Mouse (Mus musculus): ENCODE measurements around the gene Hsd11b2.
A peak's percentile ranks its signal among the peaks of the same experiment; 100 is the strongest.

The Hsd11b2 gene

DNA sequence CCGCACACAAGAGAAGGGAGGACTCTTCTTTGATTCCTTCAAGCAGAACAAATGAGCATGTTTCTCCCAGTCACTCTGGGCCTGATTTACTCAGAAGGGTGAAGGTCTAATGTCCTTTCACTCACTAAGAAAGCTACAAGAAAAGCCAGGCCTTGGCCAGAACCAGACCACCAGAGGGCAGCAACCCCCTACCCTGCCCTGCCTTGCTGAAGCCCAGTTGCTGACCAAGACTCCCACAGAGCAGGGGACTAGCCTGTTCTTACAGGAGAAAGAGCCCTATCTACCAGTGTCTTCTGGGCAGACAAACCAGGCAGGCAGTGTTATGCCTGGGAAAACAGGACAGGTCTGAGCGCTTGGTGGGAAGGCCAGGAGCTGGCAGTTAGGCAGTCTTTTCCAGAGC, 34.2 kb upstream of the Hsd11b2 start:
- peak; percentile 41 for DNase-seq

DNA sequence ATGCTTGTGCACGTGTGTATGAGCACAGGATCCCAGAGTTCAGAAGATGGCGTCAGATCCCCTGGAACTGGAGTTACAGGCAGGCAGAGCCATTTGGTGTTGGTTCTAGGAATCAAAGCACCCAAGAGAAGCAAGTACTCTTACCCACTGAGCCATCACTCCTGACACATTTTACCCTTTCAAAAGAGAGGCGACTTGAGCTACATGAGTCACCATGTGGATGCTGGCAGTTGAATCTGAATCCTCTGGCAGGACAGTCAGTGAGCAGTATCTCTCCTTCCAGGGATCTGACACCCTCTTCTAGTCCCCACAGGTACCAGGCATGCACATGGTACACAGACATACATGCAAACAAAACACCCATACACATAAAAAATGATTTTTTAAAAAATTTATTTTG, 30.5 kb upstream of the Hsd11b2 start:
- DNase-seq = no peak

DNA sequence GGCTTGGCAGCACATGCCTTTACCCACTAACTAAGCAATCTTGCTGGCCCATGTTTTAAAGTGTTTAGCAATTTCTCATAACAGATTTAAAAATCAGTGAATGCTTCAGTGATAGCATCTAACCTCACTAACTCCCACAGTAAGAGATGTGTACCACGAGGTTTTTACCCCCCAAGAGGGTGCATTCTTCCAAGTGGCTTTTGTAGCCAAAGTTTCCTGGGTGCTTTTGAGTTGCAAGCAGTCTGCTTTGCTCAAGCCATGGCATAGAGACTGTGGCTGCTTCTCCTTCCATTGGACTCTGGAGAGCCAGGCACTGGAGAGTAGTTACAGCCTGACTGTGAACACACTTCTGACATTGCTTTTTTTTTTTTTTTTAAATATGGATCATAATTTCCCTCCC, 29.3 kb upstream of the Hsd11b2 start:
- DNase-seq = no peak

DNA sequence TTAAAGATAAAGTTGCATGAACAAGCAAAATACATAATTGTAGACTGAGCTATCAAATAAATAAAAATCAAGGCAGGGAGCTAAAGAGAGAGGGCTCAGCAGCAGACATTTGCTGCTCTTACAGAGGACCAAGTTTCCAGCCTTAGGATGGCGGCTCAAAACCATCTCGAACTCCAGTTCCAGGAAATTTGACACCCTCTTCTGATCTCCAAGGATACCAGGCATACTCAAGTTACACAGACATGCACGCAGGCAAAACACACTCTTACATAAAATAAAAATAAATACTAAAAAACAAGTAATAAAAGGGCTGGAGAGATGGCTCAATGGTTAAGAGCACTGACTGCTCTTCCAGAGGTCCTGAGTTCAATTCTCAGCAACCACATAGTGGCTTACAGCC, 25.1 kb upstream of the Hsd11b2 start:
- no peak for DNase-seq

DNA sequence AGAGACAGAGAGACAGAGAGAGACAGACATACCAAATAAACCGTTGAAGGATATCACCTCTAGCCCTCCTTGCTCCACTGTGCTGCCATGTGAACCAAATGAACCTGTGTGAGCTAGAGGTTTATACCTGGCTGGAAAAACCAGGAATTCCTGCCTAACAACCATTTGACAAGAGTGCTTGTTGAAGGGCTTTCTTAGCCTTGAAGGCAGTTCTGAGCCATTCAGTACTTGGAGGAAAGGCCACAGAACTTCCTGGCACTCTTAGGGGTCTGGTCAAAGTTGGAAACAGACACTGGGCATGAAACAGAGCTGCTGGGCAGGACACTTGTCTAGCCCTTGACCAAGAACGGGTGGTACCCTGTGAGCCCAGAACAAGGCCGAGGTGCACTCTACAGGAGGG, 24.0 kb upstream of the Hsd11b2 start:
- no peak for DNase-seq

DNA sequence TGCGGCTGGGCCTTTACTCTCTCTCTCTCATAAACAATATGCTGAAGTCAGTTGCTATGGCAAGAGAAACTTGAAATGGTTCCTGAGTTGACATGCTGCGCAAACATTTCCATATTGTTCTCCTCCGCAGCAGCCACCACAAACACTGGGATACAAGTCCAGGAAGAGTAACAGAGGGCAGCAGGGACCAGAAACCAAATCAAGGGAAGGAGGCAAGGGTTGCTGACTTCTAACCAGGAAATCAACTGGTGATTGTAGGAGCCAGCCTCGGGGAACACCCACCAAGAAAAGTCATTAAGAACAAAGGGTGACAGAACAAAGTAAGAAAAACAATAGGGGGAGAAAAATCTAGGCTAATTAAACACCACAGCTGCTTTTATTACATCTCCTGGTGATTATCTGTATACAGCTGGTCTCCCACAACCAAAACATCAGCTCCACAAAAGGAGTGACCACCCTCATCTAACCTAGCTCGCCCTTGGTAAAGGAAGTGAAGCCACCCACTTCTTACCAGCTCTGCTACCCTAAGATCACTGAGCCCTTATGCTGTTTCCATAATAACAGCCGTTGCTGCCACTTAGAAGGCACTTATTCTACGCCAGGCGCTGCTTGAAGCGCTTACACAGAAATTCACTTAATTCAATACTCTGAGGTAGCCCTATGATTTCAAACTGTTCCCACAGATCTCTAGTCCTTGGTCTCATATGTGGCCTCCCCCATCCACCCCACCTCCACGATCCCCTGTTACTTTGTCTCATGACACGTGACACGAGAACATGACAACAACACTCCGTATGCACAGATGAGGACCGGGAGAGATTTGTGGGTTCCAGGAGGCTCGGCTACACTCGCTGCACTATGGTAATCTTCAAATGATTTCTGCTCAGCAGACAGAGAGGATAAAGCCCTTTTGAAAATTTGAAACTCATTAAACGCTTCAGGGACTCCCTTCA, 22.9 kb upstream of the Hsd11b2 start:
- DNase-seq = no peak

DNA sequence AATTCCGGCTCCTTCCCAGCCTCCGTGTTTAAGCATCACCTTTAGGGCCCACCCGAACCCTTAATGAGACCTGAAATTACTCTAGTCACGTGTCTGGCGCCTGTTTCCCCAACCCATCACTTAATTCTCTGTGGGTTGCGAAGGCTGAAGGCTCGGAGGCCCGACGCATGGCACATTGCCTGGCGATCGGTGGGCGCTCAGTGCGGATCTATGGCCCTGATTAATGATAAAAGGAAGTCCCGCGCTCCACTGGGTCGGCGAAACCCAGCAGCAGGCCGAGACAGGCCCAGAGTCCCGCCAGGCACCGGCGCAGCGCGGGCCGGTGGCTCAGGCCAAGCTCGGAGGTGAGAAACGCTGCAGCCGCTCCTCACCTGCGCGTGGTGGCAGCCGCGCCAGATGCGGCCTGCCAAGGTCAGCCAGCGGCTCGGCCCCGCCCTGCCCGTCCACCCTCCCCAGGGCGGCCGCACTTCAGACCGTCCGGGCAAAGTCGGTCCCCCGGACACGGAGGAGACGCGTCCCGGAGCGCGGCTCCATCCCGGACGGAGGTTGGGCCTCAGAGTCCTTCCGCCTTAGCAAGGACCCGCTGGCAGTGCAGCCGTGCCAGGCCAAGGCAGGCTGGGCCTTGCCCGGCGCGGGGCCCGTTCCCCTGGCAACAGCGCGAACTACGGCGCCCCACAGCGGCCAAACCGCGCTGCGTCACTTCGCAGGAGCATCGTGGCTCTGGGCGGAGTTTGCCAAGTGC, 21.9 kb upstream of the Hsd11b2 start, which contains the start of gene Zdhhc1:
Gene Zdhhc1 (minus strand): TSS at position 464 of the 742 bp plus-strand sequence.
- peak; percentile 87 for DNase-seq

DNA sequence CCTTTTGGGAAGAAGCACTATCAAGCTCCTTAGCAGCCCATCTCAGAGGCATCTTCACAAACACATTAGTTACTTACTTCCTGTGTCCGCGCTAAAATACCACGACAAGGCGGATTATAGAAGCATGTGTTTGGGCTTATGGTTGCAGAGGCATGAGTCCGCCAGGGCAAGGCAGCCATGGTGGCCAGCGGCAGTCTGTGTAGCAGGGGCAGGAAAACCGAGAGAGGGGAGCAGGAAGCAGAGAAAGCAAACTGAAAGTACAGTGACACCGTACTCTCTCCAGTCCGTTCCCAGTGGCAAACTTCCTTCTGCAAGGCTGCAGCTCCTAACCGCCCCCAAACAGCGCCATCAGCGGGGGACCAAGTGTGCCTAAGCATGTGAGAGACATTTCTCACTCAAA, 18.8 kb upstream of the Hsd11b2 start:
- DNase-seq = peak; percentile 12

DNA sequence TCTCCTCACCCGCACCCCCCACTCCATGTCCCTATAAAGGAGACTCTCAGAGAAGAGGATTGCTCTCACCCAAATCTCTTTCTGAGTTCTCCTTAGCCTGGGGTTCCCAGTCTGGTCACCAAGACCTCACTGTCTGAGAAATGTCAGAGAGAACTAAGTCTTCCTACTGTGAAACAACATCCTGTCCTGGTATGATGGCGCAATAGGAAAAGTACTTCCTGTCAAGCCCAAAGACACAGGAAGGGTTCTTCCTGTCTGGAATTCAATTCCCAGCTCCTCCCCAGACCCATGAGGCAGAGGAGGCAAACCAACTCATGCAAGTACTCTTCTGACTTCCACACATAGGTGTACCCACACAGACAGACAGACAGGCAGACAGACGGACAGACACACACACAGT, 13.9 kb upstream of the Hsd11b2 start:
- no peak for DNase-seq

DNA sequence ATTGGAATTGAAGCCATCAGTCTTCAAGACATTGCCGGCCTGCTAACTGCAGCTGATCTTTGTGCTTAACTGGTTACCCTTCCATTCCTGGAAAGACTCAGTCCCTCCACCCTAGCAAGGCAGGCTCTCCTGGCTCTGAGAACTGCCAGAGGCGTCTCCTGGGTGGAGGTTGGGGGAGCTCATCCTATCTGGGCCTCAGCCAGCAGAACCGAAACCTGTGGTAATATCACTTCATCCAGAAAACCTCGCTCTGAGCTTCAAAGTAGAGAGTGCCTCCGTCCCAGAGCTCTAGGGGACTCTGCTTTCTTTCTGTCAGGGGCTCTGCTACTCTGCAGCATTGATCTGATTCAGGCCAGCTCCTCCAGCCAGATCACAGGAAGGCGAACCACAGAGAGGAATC, 11.6 kb upstream of the Hsd11b2 start:
- DNase-seq = no peak

DNA sequence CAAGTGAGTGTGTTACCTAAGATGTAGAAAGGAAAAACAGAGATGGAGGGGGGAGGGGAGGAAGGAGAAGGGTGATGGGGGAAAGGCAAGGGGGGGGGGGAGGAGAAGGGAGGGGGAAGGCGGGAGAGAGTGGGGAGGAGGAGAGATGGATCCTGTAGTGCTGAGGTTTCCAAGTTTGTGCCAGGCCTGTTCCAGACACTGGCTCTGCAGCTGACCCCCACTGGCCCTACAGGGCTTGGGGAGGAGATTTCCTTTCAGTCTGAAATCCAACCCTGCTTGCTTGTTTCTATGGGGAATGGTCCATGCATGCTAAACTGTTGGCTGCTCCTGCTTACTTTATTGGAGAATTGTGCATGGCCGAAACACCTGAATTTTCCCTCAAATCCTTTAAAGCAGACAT, 9.8 kb upstream of the Hsd11b2 start:
- no peak for DNase-seq

DNA sequence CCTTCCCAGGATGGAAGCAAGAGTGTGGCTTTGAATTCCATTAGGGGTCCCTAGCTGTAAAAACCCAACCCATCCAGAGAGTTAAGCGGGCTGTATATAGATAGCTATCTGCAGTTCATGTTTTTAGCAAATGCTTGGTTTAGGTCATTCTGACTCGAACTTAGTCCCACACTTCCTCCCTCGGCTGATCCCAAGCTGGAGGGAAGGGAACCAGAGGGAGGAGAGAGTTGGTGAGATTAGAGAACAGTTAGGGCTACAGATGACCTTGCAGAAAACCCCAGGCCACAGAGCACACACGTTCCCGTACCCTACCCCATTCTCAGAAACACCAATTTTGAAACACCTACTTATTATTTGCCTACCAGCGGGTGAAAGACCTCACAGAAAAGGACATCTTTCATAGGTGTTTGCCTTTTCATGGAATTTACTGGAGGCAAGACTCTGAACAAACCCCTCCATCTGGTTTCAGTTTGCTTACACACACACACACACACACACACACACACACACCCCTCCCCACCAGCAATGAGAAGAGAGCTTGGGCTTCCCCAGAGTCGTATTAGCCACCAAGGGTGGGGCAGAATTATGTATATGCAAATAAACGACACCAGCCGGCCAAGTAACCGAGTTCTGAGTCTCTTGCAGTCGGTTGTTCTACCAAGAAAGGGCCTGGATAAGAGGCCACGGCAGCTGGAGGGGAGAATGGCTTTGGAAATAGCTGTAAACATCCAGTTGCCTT, 8.4 kb upstream of the Hsd11b2 start:
- no peak for DNase-seq

DNA sequence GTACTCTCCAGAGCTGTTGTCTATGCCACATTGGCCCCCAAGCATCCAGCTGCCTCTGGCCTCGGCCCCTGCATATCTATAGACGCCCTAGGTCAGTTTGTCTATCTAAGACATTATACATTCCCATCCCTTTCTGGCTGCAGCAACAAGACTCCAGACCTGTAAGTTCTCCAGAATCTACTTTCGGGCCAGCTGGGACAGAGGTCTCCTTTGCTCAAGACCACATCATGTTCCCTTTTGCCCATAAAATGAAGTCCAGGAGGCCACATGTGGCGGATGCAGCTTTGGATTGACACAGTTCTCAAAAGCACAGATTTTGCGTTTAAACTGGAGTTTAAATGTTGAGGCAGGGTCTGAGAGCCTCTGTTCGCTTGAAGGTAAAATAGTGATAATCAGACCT, 4.4 kb upstream of the Hsd11b2 start:
- DNase-seq = no peak

DNA sequence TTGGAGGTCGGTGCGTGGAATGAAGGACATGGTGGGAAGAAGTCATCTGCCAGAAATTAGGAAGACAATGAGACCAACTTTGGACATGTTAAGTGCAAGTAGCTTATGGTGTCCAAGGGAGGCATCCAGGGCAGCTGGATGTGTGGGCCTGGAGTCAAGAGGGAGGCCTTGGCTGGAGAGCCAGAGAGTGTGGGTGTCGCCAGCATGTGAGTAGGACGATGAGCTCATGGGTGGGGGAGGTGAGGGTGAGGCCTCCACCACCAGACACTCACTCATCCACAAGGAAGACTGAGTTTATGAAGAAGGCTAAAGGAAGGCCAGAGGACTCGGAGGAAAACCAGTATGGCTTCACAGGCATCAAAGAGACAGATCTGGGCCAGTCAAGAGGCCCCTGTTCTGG, 3.9 kb upstream of the Hsd11b2 start:
- DNase-seq = no peak

DNA sequence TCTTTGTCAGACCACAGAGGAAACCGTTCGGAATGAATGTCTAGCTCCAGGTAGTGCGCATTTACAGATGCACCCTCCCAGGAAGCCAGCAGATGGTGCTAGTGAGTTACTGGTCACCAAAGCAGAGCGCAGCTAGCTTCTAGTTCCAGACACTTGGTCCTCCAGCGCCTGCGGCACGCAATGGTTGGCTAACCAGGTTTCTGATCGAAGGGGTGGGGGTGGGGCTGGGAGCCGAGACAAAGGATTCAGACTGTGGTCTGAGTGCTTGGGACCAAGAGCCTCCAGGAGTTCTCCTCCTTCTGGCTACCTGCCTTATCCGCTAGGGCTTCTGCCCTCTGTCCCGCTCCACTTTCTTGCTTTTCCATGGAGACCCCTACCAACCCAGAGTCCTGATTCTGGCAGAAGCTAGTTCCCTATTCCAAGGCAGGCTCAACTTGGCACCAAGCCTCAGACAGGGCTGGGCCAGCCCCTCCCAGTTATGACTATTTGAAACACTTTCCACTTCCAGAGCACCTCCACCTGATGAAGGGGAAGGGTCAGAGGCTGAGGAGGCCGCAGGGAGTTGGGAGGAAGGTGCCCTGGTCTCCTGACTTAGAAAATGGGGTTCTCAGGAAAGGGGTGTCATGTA, 2.4 kb upstream of the Hsd11b2 start:
- peak; percentile 74 for DNase-seq

DNA sequence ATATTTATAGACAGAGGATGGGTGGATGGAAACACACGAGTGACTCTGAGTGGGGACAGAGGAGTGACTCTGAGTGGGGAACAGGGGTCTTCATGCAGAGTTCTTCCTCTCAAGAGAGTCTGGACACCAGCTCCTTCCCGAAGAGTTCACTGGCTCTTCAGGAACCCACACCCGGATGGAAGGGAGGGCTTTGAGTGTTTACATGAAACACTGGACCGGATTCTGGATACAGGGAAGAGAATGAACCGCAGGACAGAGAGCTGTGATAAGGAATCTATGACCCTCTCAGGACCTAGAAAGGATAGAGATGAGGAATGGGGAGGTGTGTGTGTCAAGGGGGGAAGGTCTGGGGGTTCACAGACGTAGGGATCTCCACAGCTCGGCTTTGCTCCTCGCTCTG, 1.2 kb upstream of the Hsd11b2 start:
- no peak for DNase-seq

DNA sequence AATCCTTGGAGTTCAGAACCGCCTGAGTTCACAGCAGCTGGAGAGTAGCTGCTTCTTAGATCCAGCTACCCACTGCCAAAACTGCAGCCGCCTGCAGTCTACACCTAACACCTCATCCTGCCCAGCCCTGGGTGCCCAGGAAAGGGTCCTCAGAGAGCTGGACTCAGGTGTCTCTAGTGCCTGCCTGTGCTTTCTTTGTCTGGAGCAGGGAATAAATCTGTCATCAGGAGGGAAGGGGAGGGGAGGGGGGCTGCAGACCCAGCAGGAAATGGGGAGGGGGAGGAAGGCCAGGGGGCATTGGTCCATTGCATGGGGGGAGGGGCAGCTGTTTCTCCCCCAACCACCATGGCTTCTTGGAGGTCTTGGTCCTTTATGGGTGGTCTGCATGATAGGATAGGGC, 1.0 kb downstream of the Hsd11b2 start:
- no peak for DNase-seq

DNA sequence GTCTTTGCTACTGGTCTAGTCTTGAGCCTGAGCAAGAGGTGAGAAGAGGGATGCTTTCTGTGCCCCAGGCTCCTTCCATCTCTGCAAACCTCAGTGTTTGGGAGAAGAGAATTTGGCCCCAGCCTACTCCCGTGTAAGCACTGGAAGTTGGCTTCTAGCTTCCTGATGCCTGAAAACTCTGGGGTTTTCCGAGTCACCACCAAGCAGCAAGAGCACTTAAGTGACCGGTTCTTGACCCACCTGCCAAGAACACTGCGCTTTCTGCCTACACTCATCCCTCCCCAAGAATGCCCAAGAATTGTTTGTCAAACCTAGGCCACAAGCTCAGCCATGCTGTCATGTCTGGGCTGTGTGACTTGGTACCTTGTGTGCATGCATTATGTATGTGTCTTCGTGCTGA, 2.0 kb downstream of the Hsd11b2 start:
- no peak for DNase-seq

DNA sequence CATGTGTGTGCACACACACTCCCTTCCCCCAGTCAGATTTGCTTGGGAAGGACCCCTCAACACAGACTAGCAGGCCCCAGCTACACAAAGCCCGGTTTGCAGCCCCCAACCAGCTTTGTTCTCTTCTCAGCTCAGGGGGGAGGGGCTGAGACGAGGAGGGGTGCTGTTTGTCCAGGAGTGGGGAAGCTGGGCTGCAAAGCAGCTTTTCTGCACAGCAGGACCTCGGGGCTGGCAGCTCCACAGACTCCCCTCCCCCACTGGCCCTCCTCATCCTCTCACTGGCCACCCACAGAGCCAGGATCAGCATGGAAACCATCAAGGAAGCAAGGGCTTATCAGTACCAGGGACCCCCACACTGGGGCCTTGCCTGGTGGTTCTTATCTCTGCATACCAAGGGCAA, 2.5 kb downstream of the Hsd11b2 start:
- DNase-seq = no peak

DNA sequence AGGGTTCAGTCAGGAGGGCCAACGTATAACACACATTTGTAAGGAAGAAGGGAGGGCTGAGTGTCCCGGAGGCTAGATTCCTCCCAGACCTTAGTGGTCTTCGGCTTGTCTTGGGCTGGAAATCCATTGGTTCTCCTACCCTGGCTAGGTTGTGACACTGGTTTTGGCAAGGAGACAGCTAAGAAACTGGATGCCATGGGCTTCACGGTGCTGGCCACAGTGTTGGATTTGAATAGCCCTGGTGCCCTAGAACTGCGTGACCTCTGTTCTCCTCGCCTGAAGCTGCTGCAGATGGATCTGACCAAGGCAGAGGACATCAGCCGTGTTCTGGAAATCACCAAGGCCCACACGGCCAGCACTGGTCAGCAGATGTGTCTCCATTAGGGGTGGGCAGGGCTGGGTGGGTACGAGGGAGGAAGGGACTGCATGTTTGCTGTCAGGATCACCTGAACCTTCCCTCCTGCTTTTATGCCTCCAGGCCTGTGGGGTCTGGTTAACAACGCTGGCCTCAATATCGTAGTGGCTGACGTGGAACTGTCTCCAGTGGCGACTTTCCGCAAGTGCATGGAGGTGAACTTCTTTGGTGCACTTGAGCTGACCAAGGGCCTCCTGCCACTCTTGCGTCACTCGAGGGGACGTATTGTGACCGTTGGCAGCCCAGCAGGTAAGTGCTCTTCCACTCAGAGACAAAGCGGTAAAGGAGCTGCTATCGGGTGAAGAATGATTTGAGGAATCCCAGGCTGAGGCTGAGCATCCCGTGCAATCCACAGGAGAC, 3.6 kb downstream of the Hsd11b2 start:
- no peak for DNase-seq

DNA sequence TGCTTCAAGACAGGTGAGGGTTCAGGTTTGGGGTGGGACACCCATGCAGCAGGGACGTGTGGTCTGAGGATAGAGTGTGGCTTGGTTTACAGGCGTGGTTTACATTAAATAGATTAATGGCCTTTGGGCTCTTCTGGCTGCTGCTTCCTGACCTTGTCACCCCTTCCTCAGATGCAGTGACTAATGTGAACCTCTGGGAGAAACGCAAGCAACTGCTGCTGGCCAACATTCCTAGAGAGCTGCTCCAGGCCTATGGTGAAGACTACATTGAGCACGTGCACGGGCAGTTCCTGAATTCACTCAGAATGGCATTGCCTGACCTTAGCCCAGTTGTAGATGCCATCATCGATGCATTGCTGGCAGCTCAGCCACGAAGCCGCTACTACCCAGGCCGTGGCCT, 4.3 kb downstream of the Hsd11b2 start:
- no peak for DNase-seq

DNA sequence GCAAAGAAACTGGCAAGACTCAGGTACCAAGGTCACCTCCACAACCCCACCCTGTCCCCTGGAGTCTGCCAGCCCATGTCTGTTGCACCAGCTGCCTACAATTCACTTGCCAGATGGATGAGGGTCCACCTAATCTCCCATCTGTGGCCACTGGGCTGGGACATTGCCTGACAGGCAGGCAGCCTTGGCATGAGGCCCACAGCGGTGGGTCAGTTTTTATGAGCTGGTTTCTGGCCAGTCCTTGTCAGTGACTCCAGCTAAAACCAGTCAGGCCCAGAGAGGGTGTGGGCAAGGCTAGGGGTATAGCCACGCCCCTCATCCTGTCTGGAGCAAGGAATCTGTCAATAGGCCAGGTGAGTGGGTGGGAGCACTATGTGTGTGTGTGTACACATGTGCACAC, 8.6 kb downstream of the Hsd11b2 start:
- DNase-seq = no peak

Data from thymus, postnatal 14 days (tissue).